Mouse (Mus musculus) ES-E14 (cell line): ENCODE results near the gene Btbd3.

Source experiments
- CHD2 ChIP-seq: IDR thresholded peaks from 2 replicates; pipeline ENCODE4 v1.6.1; 2014; ENCODE audit warnings: mild to moderate bottlenecking, low read depth, low read length, inconsistent platforms
- HCFC1 ChIP-seq: IDR thresholded peaks from 2 replicates; pipeline ENCODE4 v1.6.1; 2012; ENCODE audit warnings: low read length, inconsistent platforms, borderline replicate concordance; ENCODE audit not compliant: insufficient read depth
- MAFK ChIP-seq: IDR thresholded peaks from 2 replicates; pipeline ENCODE4 v1.6.1; 2014; ENCODE audit warnings: mild to moderate bottlenecking, low read depth, low read length, inconsistent platforms; ENCODE audit not compliant: insufficient read depth
- ZC3H11A ChIP-seq: IDR thresholded peaks from 2 replicates; pipeline ENCODE4 v1.6.1; 2012; ENCODE audit warnings: low read depth, mild to moderate bottlenecking, inconsistent platforms, low read length, borderline replicate concordance

GRCm38 (mm10) chr2:138551516-138551915 lies 295.2 kb downstream of the Btbd3 start:
- no peak for TF ChIP-seq CHD2
- TF ChIP-seq MAFK = no peak
- TF ChIP-seq HCFC1 = no peak
- no peak for TF ChIP-seq ZC3H11A
